Mouse (Mus musculus): ENCODE measurements around the gene Gm960.

Gm960 gene

DNA sequence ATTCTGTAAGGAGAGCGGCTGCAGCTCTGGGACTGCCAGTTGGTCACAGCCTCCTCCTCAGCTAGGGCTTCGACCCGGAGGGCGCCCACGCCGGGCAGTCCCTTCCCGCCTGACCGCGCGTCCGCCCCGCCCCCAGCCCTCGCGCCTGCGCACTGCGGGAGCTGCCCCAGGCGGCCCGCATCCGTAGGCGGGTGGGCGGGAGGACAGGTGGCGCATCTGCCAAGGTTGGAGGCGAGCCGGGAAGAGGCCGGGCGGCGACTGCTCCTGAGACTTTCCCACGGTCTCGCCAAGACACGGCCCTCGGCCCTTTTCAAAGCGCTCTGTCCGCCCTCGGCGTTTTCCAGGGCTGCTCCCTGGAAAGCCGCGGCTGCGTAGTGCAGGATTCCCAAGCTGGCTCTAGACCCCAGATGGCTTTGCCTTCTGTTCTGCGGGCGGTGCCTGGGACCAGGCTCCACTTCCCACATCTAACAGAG lies at the start of gene Gm960:
Gene Gm960, minus strand, starts transcription at position 464 of the 473 bp plus-strand sequence.
- peak; percentile 72 for DNase-seq (ENCODE audit: low read depth, low spot score)

GRCm38 (mm10) chr19:4747631-4748312 lies 49.3 kb upstream of the Gm960 start:
- DNase-seq (ENCODE audit: low read depth, low spot score): no peak

DNA sequence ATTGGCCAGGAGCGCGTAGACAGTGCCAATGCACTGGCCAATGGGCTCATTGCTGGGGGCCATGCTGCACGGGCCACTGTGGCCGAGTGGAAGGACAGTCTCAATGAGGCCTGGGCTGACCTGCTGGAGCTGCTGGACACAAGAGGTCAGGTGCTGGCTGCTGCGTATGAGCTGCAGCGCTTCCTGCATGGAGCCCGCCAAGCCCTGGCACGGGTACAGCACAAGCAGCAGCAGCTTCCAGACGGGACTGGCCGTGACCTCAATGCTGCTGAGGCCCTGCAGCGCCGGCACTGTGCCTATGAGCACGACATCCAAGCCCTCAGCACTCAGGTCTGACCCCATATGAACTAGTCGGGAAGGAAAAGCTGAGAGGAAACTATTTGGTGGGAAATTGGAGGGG lies 48.1 kb upstream of the Gm960 start:
- no peak for DNase-seq (ENCODE audit: low read depth, low spot score)

- no peak for DNase-seq (ENCODE audit: low read depth, low spot score)
Observed at GRCm38 (mm10) chr19:4745681-4746080, 47.2 kb upstream of the Gm960 start.

GRCm38 (mm10) chr19:4745057-4745456 lies 46.6 kb upstream of the Gm960 start:
- DNase-seq (ENCODE audit: low read depth, low spot score): no peak

DNA sequence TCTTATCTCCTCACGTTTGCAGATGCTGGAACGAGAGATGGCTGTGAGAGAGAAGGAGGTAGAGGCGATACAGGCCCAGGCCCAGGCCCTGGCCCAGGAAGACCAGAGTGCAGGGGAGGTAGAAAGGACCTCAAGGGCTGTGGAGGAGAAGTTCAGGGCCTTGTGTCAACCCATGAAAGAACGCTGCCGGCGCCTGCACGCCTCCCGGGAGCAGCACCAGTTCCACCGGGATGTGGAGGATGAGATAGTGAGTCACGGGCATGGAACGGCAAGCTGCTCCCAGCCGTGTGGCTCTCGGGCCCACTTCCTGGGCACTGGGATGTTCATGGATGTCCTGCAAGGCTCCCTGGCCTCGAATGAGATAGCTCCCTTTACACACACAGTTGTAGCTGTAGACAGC lies 45.6 kb upstream of the Gm960 start:
- DNase-seq (ENCODE audit: low read depth, low spot score): no peak

DNA sequence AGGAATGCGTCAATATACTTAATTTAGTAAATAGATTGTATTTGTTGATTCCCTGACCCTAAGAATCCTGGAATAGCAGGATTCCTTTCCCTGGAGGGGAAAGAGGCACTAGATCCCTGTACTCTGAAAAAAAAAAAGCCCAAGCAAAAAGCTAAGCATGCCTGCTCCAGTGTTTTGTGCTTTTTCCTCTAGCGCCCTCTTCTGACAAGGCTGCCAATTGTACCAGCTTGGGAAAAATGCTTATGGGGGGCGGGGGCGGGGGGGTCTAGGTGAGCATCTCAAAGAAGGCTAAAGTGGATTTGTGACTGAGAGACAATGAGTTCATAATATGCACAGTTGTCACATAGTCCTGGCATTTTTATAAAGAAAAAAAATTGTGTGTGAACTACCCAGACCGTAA lies 45.1 kb upstream of the Gm960 start:
- peak; percentile 65 for DNase-seq (ENCODE audit: low read depth, low spot score)

DNA sequence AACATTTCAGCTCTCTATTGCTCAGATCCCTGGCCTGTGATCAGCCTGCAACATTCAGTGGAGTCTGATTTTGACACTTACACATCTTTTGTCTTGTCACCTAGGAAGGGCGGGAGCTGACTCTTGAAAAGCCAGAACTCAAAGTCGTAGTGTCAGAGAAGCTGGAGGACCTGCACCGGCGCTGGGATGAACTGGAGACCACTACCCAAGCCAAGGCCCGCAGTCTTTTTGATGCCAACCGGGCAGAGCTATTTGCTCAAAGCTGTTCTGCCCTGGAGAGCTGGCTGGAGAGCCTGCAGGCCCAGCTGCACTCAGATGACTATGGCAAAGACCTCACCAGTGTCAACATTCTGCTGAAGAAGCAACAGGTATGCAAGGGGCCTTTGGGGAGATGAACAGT lies 43.8 kb upstream of the Gm960 start:
- DNase-seq (ENCODE audit: low read depth, low spot score): no peak

GRCm38 (mm10) chr19:4741482-4741881 lies 43.0 kb upstream of the Gm960 start:
- no peak for DNase-seq (ENCODE audit: low read depth, low spot score)

DNA sequence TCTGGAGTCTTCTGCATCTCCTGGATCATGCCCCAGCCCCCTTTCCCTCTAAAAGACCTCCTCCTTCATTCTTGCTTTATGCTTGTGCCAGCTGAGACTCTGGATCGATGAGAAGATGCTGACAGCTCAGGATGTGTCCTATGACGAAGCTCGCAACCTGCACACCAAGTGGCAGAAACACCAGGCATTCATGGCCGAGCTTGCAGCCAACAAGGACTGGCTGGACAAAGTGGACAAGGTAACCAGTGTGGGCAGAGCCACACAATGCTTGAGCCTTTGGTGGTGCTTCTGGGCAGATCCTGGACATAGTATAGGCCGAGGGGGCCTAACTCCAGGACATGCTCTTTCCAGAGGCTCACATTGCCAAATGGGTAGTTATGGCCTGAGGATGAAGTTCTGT lies 41.3 kb upstream of the Gm960 start:
- DNase-seq (ENCODE audit: low read depth, low spot score): no peak

DNA sequence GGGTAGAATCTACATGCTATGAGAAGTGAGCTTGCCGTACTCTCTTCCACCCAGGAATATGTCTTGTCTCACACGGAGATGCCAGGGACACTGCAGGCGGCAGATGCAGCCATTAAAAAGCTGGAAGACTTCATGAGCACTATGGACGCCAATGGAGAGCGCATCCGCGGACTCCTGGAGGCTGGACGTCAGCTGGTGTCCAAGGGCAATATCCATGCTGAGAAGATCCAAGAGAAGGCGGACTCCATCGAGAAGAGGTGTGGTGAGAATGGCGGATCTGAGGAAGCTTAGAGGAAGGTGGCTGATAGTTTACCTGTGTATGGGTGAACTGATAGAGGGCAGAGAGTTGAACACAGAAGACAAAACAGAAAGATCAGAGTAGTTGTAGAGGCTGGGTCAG lies 40.6 kb upstream of the Gm960 start:
- no peak for DNase-seq (ENCODE audit: low read depth, low spot score)

GRCm38 (mm10) chr19:4737866-4738265 lies 39.4 kb upstream of the Gm960 start:
- no peak for DNase-seq (ENCODE audit: low read depth, low spot score)

DNA sequence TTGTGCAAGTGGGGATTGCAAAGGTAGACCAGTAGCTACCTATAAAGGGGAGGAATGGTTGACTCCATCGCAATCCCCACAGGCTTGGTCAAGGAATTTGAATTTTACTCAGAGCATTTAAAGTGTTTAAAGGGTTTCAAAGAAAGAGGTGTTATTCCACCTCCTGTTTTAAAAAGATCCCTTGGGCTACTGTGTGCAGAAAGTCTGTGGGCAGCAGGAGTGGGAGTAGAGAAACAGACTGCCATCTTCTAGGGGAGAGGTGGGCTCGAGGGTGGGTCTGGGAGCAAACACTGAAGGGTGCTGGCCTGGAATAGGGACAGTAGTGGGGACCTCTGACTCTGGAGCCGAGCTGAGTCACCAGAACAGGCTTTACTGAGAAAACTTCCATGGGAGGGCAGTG lies 34.6 kb upstream of the Gm960 start:
- no peak for DNase-seq (ENCODE audit: low read depth, low spot score)

- no peak for DNase-seq (ENCODE audit: low read depth, low spot score)
Observed at GRCm38 (mm10) chr19:4729186-4729585, 30.7 kb upstream of the Gm960 start.

DNA sequence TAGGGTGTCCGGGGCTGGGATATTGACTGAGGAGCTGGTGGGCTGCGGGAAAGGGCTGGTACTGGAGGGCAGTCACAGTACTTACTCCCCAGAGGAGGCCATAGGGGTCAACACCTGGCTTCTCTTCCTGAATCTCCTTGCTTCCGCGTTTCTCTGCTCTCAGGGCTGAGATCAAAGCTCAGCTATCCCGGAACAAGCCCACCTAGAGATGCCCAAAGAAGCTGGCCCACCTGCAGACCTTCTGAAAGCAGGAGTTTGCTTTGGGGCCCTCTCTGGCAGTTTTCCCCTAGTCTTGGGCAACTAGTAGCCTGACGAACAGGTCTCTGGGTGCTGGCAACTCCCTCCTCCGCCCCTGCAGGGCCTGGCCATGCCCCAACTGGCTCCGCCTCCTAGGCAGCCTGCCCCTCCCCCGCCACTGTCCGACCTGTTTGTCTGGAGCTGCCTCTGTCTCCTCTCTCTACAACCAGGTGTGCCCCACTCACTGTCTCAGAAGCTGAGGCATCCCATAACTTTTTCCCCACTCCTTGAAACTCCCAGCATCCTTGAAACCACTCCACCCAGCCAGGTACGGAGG lies 22.3 kb upstream of the Gm960 start:
- DNase-seq (ENCODE audit: low read depth, low spot score): no peak

- DNase-seq (ENCODE audit: low read depth, low spot score): no peak
Observed at GRCm38 (mm10) chr19:4720112-4720511, 21.6 kb upstream of the Gm960 start.

DNA sequence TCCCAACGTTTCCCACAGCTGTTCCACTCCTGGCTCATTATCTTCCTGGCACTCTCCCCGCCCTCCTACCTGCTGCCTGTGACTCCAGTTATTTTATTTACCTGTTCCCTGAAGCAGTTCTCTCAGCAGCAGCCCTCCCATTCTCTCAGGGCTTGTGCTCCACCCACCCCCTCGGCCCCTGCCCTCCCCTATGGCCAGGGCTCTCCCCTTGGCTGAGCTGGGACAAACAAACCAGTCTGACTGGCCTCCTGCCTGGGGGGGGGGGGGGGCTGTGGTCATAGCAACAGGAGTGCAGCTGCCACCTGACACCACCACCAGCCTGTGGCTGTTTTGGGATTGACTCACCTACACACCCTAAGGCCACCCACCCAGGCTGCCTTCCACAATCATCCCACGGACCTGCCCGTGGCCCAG lies 20.9 kb upstream of the Gm960 start:
- no peak for DNase-seq (ENCODE audit: low read depth, low spot score)

DNA sequence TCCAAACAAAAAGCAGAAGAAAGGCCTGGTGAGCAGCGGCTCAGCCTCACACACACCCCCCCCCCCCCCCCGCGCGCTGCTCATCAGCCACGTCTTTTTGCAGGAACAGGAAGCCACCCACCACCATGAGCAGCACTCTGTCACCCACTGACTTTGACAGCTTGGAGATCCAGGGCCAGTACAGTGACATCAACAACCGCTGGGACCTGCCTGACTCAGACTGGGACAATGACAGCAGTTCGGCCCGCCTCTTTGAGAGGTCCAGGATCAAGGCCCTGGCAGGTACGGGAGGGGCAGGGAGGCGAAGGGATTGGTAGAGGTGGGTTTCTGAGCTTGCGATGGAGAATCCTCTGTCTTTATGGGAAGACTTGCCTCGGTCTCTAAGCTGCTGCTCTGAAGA lies 20.2 kb upstream of the Gm960 start:
- DNase-seq (ENCODE audit: low read depth, low spot score): no peak

DNA sequence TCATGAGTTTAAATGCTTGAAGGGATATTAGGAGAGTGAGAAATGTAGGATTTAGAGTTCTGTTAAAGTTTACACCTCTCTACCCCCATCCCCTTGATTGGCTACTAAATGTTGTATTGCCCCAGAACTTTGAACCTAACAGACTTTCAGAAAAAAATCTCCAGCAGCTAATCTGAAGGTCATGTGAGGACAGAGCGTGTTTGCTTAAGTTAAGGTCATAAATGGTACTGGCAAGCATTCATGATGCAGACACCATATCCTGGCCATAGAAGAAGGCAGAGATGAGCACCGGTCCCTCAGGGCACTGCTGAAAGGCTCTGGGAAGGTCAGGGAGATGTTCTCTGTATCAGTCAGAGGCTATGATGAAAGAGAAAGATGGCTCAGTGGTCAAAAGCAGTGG lies 18.8 kb upstream of the Gm960 start:
- no peak for DNase-seq (ENCODE audit: low read depth, low spot score)

GRCm38 (mm10) chr19:4716756-4717155 lies 18.3 kb upstream of the Gm960 start:
- DNase-seq (ENCODE audit: low read depth, low spot score): no peak

DNA sequence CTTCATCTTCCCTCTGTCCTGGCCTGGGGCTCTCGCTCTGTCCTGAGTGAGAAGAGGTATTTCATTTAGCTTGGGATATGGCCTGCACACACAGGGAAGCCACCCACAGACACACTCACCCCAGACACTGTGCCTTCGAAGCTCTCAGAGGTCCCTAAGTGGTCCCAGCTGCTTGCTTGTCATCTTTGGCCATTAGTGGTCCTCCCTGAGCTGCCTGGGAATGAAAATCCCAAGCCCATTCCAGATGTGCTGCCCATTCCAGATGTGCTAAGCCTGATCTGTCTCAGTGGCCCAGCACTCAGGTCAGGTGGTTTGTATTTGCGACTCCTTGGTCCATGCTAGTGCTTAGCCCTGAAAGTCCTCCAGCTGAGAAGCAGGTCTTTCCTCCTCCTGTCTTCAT lies 15.4 kb upstream of the Gm960 start:
- DNase-seq (ENCODE audit: low read depth, low spot score): no peak

GRCm38 (mm10) chr19:4712781-4713526 lies 14.5 kb upstream of the Gm960 start:
- no peak for DNase-seq (ENCODE audit: low read depth, low spot score)
